Mouse (Mus musculus) CH12.LX (cell line): ENCODE measurements at regions not wholly inside any gene's neighbourhood (a gene's known extent, or its start where the extent isn't known, plus 50 kb on each side); places are given as distances from the start of the nearest gene placed in this dataset.

Experiments used
- CTCF ChIP-seq, 2 experiments: IDR thresholded peaks in 1 of 2; conservative IDR thresholded peaks in 1 of 2; 2 replicates each; pipeline ENCODE4 v1.5.1; 2011 to 2012; ENCODE audit warnings: low read depth in 2 of 2, low read length in 2 of 2, improper control_type of control experiment in 1 of 2, inconsistent platforms in 1 of 2, mild to moderate bottlenecking in 1 of 2, moderate library complexity in 1 of 2
- ELF1 ChIP-seq: IDR thresholded peaks from 2 replicates; pipeline ENCODE4 v1.6.1; 2014; ENCODE audit warnings: low read depth, mild to moderate bottlenecking, inconsistent platforms, low read length, improper control_type of control experiment
- HCFC1 ChIP-seq: IDR thresholded peaks from 2 replicates; pipeline ENCODE4 v1.6.1; 2012; ENCODE audit warnings: low read depth, mild to moderate bottlenecking, inconsistent platforms, low read length, improper control_type of control experiment
- JUND ChIP-seq: conservative IDR thresholded peaks from 2 replicates; pipeline ENCODE4 v1.6.1; 2011; ENCODE audit warnings: low read depth, low read length, improper control_type of control experiment
- KAT2A ChIP-seq: IDR thresholded peaks from 2 replicates; pipeline ENCODE4 v1.6.1; 2012; ENCODE audit warnings: low read length, improper control_type of control experiment, inconsistent platforms; ENCODE audit not compliant: insufficient replicate concordance
- MAX ChIP-seq: IDR thresholded peaks from 2 replicates; pipeline ENCODE4 v1.6.1; 2011; ENCODE audit warnings: low read length, improper control_type of control experiment
- MEF2A ChIP-seq: IDR thresholded peaks from 2 replicates; pipeline ENCODE4 v1.6.1; 2014; ENCODE audit warnings: low read depth, mild to moderate bottlenecking, inconsistent platforms, low read length, improper control_type of control experiment, borderline replicate concordance
- NELFE ChIP-seq: IDR thresholded peaks from 2 replicates; pipeline ENCODE4 v1.6.1; 2011; ENCODE audit warnings: low read depth, low read length, improper control_type of control experiment
- NRF1 ChIP-seq: IDR thresholded peaks from 2 replicates; pipeline ENCODE4 v1.6.1; 2014; ENCODE audit warnings: low read depth, mild to moderate bottlenecking, inconsistent platforms, low read length, improper control_type of control experiment, moderate library complexity
- TCF12 ChIP-seq: IDR thresholded peaks from 2 replicates; pipeline ENCODE4 v1.6.1; 2014; ENCODE audit warnings: low read depth, mild to moderate bottlenecking, inconsistent platforms, low read length, improper control_type of control experiment
- UBTF ChIP-seq: IDR thresholded peaks from 2 replicates; pipeline ENCODE4 v1.6.1; 2012; ENCODE audit warnings: low read depth, mild to moderate bottlenecking, inconsistent platforms, low read length, improper control_type of control experiment, moderate library complexity
- ZC3H11A ChIP-seq: IDR thresholded peaks from 2 replicates; pipeline ENCODE4 v1.6.1; 2012; ENCODE audit warnings: low read depth, mild to moderate bottlenecking, inconsistent platforms, low read length, improper control_type of control experiment
- ZNF384 ChIP-seq: IDR thresholded peaks from 2 replicates; pipeline ENCODE4 v1.6.1; 2012; ENCODE audit warnings: low read depth, low read length, improper control_type of control experiment, inconsistent platforms

- no peak for TF ChIP-seq MAX
- no peak for TF ChIP-seq NRF1
- TF ChIP-seq ELF1: no peak
- no peak for TF ChIP-seq CTCF (conservative IDR thresholded peaks at IDR 0.05 in 1 of 2, IDR thresholded peaks at IDR 0.05 in 1 of 2; ENCODE audit: low read depth in 2 of 2, low read length in 2 of 2)
- TF ChIP-seq UBTF: no peak
- TF ChIP-seq JUND: no peak
- no peak for TF ChIP-seq MEF2A
- no peak for TF ChIP-seq TCF12
- TF ChIP-seq NELFE: no peak
- no peak for TF ChIP-seq KAT2A
- TF ChIP-seq ZNF384: no peak
- TF ChIP-seq HCFC1: no peak
- TF ChIP-seq ZC3H11A: no peak
Measured at GRCm38 (mm10) chr12:51111811-51112210, 236.1 kb upstream of the G2e3 start.
